Mouse (Mus musculus) olfactory bulb, adult 2 months (tissue): ENCODE data around the gene Lrpap1. TPM values are rescaled to one million over a fixed set of nuclear protein-coding genes. Genes with fewer than 3 reads are reported as not detected.

Source experiments
- H3K27ac ChIP-seq: fragments of 200-500 bp; 2 replicates; pipeline ENCODE4 v1.5.1; 2012; ENCODE audit warnings: low read depth, low read length; ENCODE audit not compliant: insufficient read depth
- H3K4me1 ChIP-seq: fragments of 200-500 bp; 2 replicates; pipeline ENCODE4 v1.6.1; 2012; ENCODE audit warnings: low read length; ENCODE audit not compliant: control insufficient read depth, insufficient read depth
- H3K4me3 ChIP-seq: fragments of 200-500 bp; 2 replicates; pipeline ENCODE4 v1.5.1; 2012; ENCODE audit warnings: mild to moderate bottlenecking, low read depth, low read length, moderate library complexity; ENCODE audit not compliant: insufficient read depth
- CTCF ChIP-seq: fragments of 200-500 bp; IDR thresholded peaks from 2 replicates; pipeline ENCODE4 v1.5.1; 2012; ENCODE audit warnings: low read depth, mild to moderate bottlenecking, low read length, moderate library complexity; ENCODE audit not compliant: insufficient read depth
- POLR2A ChIP-seq: fragments of 200-500 bp; IDR thresholded peaks from 2 replicates; pipeline ENCODE4 v1.6.1; 2012; ENCODE audit warnings: mild to moderate bottlenecking, low read depth, low read length, moderate library complexity; ENCODE audit not compliant: insufficient read depth
- WGBS: fragments of 180-500 bp; shearing (Covaris S2); methylation state at CpG from one replicate; pipeline ENCODE4 v1.1.7; 2018; 5-methylcytosine and 5-hydroxymethylcytosine counted together
- polyA plus RNA-seq: library from polyadenylated mRNA; stranded (reverse); fragments of >200 nt; gene quantifications from 2 replicates; pipeline ENCODE4 v1.2.4, GENCODE M21; 2012; ENCODE audit warnings: low replicate concordance; ENCODE audit not compliant: missing spikeins, insufficient read depth, insufficient read length

Gene Lrpap1
- polyA plus RNA-seq, 1 experiment = not detected

DNA sequence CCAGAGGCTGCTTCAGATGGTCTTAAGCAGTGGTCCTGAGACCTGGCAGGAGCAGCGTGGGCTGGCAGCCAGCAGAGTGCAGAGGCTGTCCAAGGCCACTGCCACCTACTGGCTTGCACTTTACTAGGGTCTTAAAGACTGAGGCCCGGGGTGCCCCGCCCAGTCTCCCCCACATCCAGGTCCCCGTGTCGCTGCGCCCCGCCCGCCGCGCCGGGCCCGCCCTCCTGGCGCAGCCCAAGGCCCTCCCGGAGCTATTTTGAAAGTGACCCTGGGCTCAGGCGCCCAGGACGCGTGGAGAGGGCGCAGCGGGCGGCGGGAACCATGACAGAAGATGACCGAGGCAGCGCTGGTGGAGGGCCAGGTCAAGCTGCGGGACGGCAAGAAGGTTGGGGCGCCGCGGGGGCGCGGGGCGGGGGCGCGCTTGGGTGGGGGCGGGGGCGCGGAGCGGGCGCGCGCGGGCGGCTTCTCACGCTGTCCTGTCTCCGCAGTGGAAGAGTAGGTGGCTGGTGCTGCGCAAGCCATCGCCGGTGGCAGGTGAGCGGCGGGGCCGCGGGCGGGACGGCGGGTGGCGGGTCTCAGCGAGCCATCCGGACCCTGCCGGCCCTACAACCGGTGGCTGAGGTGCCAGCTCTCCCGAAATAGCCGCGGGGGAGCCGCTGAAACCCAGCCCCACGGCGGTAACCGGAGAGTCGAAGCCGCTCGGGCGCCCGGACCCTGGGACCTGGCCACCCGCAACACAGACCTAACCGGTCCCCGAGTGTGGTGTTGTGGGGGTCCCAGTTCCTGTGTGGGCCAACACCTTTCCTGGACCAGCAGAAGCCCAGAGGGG, 48.7 kb downstream of the Lrpap1 start, which contains the start of gene Dok7:
Gene Dok7, plus strand, starts transcription at position 163 of the 829 bp plus-strand sequence.
- H3K27ac ChIP-seq = no peak within 1 kb of the TSS
- no peak for TF ChIP-seq POLR2A
- TF ChIP-seq CTCF = no peak
- peak within 1 kb of the TSS; percentile 57 for H3K4me3 ChIP-seq
- peaks cover 23% of the 10 kb centered on the region for H3K4me1 ChIP-seq
- WGBS = 2% methylated on average over 69 of the region's 74 CpGs

DNA sequence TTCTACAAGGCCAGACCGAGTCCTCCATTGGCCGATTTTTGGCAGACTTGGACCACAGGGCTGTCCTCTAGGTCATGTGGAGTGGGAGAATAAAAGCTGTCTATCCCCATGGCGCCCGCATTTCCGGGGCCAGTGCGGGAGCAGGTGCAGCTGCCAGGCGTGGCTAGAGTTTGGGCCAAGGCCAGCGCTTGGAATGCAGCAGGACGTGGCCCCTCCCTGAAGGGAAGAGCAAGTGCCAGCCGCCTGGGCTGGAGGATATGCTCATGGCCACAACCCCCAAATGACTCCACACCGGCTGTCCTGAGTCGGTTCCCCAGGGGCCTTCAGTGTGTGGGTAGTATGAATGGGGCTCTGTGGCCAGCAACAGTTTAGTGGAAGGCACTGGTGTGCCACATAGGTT, 50.5 kb downstream of the Lrpap1 start:
- TF ChIP-seq CTCF (no peak), POLR2A (no peak)
- 55% methylated on average over 12 of the region's 12 CpGs for WGBS
- Histone ChIP-seq H3K4me1 (peaks cover 23% of the 10 kb centered on the region), H3K4me3 (no peak overlapping the region), H3K27ac (no peak overlapping the region)

DNA sequence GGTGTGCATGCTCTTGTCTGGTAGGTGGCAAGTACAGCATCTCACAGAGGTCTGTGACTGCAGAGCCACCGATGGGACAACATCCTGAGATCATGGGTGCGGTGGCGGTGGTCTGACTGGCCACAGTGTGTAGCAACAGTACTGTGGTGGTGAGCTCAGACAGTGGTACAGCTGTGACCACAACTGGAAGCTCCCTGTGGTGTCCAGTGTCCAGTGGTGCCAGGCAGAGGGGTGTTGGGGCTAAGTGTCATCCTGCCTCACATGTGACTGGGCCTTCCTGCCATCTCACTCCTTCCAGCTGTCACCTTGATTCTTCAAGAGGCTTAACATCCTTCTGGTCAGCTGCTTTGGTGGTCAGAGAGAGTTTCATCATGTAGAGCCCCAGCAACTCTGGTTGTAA, 50.9 kb downstream of the Lrpap1 start:
- no peak overlapping the region for H3K4me3 ChIP-seq
- H3K4me1 ChIP-seq = peaks cover 23% of the 10 kb centered on the region
- no peak for TF ChIP-seq POLR2A
- TF ChIP-seq CTCF = no peak
- 99% methylated on average over 3 of the region's 3 CpGs for WGBS
- H3K27ac ChIP-seq = no peak overlapping the region

DNA sequence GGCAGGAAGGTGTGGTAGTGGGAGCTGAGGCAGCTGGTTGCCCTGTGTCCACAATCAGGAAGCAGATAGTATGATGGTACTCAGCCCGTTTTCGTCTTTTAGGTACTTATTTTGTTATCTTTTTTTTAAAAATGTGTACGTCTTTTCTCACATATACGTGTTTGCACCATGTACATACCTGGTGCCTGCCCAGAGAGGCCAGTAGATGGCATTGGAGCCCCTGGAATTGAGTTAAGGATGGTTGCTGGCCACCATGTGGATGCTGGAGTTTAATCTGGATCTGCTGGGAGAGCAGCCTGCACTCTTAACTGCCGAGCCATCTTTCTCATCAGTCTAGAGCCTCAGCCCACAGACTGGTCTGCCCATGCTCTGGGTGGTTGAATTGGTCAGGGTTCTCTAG, 55.0 kb downstream of the Lrpap1 start:
- Histone ChIP-seq H3K27ac (no peak overlapping the region), H3K4me3 (no peak overlapping the region), H3K4me1 (no peaks in the 10 kb centered on the region)
- WGBS = 87% methylated on average over 5 of the region's 5 CpGs
- no peak for TF ChIP-seq CTCF

DNA sequence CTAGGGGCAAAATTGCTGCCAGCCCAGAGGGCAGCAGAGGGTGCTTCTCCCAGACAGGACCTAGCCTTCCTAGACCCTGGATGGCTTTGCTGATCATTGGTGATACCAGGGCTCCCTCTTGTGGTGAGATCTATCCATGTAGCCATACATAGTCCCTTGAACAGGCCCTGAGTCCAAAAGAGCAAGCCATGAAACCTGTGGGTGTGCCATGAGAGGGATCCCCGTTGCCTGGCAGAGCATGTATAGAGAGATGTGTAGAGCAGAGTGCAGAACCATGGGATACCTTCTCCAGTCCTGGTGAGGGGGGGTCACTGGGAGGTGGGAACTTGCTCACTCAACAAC, 62.5 kb downstream of the Lrpap1 start:
- peaks cover 3% of the 10 kb centered on the region; the same call in 1 of the 2 replicates for H3K4me1 ChIP-seq
- no peak; the same call in 1 of the 2 replicates for TF ChIP-seq CTCF
- no peak for TF ChIP-seq POLR2A
- 12% methylated on average over 1 of the region's 1 CpGs for WGBS
- H3K4me3 ChIP-seq = no peak overlapping the region
- H3K27ac ChIP-seq = no peak overlapping the region

DNA sequence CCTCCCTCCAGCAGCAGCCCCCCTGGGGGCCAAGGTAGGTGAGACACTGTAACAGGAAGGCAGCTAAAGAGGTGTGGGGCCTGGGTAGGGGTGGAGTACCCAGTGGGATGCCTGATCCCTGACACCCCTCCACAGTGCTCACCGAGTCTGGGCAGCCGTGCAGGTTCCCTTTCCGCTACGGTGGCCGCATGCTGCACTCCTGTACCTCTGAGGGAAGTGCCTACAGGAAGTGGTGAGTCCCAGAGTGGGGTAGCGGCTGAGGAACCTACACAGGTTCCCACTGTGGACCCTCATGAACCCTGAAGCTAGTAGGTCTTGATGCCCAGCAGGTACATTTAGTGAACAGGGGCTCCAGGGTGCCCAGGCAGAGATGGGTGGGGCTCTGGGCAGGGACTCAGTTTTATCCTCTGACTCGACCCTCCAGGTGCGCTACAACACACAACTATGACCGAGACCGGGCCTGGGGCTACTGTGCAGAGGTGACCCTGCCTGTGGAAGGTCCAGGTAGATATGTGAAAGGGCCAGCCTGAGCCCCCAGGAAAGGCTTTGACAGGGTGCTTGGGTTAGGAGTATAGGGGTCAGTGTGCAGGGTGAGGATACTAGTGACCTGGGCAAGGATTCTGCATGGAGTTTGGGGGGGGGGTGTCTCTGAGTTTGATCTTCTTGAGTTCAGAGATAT, 63.0 kb downstream of the Lrpap1 start:
- H3K27ac ChIP-seq = no peak overlapping the region
- H3K4me3 ChIP-seq = no peak overlapping the region
- no peak for TF ChIP-seq CTCF
- TF ChIP-seq POLR2A = no peak
- 79% methylated on average over 10 of the region's 10 CpGs for WGBS
- H3K4me1 ChIP-seq = peaks cover 3% of the 10 kb centered on the region; the same call in 1 of the 2 replicates

Other genes with a start within 250 kb of the Lrpap1 start
- not detected in 2 replicates for gene Msantd1, start 197.8 kb downstream of the Lrpap1 start, polyA plus RNA-seq
- gene Rgs12, start 156.3 kb downstream of the Lrpap1 start, polyA plus RNA-seq = 90.7 TPM in 1 of 2 replicates, not detected in the other
- not detected in 2 replicates for gene Hgfac, start 64.3 kb downstream of the Lrpap1 start, polyA plus RNA-seq
- gene Dok7, start 49.0 kb downstream of the Lrpap1 start, polyA plus RNA-seq = not detected in 2 replicates
- not detected in 2 replicates for gene Adra2c, start 172.6 kb upstream of the Lrpap1 start, polyA plus RNA-seq